ENCODE assay signal across 8 mouse cellular contexts in the genomic region with DNA sequence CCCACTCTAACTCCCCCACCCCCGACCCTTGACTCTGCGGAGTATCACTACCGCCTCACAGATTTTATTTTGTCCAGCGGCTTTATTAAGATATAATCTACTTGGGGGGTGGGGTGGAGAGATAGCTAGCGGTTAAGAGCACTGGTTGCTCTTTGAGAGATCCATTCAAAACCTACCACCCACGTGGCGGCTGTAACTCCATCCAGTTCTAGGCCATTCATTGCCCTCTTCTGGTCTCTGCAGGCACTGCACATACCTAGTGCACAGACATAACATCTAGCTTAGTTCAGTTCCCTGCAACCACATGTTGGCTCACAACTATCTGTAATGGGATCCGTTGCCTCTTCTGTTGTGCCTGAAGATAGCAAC. TPM values are rescaled to one million over a fixed set of nuclear protein-coding genes. Genes with fewer than 3 reads are reported as not detected.
DNase-seq lines count a peak whose midpoint lies in the region; ATAC-seq lines count a peak whose summit lies in the region.

No protein-coding gene starts in this region.

- H3K27ac ChIP-seq in ES-E14 (ENCODE audit: insufficient read depth, low read depth, low read length, poor library complexity, severe bottlenecking): peak overlapping the region; percentile 88
- no peak overlapping the region for H3K27ac ChIP-seq in embryonic facial prominence, embryonic 14.5 days (replicated peaks; ENCODE audit: low read depth, low read length)
- no peak overlapping the region for H3K27ac ChIP-seq in heart, embryonic 12.5 days (ENCODE audit: poor library complexity, severe bottlenecking)
- H3K27ac ChIP-seq in kidney, embryonic 14.5 days (ENCODE audit: low read depth, low read length): no peak overlapping the region
- no peak overlapping the region for H3K27ac ChIP-seq in liver, embryonic 16.5 days (ENCODE audit: low read length)
- H3K27ac ChIP-seq in neural tube, embryonic 12.5 days: no peak overlapping the region

- DNase-seq in ES-E14 (ENCODE audit: low read depth, low spot score): peak; percentile 86
- peak; percentile 36 for DNase-seq in adrenal gland, adult 8-10 months
- peak; percentile 85 for DNase-seq in embryonic facial prominence, embryonic 14.5 days (ENCODE audit: low spot score)
- DNase-seq in yolk sac, embryonic 10.5 days (ENCODE audit: low spot score): peak; percentile 69

- WGBS in embryonic facial prominence, embryonic 14.5 days: 8% methylated on average over 8 of the region's 8 CpGs
- WGBS in heart, embryonic 12.5 days: 5% methylated on average over 8 of the region's 8 CpGs
- 5% methylated on average over 8 of the region's 8 CpGs for WGBS in kidney, embryonic 14.5 days
- 6% methylated on average over 8 of the region's 8 CpGs for WGBS in liver, embryonic 16.5 days (ENCODE audit: insufficient replicate concordance)
- whole genome bisulfite sequencing in neural tube, embryonic 12.5 days: 5% methylated on average over 8 of the region's 8 CpGs

- H3K4me1 ChIP-seq in ES-E14 (ENCODE audit: control insufficient read depth in 2 of 2, insufficient read depth in 2 of 2, low read length in 2 of 2, poor library complexity in 1 of 2): peaks cover 2 to 7% of the 10 kb centered on the region in 2 experiments; a peak in 1 of 4 replicates
- H3K4me1 ChIP-seq in embryonic facial prominence, embryonic 14.5 days (ENCODE audit: control insufficient read depth, insufficient read depth, low read length): peaks cover 2% of the 10 kb centered on the region; the same call in 1 of the 2 replicates
- 0 out of 2 replicates have a peak, but pooled peaks cover 8% of the 10 kb centered on the region for H3K4me1 ChIP-seq in heart, embryonic 12.5 days (replicated peaks)
- H3K4me1 ChIP-seq in kidney, embryonic 14.5 days (ENCODE audit: control insufficient read depth, insufficient read depth, low read length): peaks cover 8% of the 10 kb centered on the region
- no peaks in the 10 kb centered on the region for H3K4me1 ChIP-seq in liver, embryonic 16.5 days (ENCODE audit: control insufficient read depth, low read depth, low read length)
- H3K4me1 ChIP-seq in neural tube, embryonic 12.5 days: no peaks in the 10 kb centered on the region

- H3K36me3 ChIP-seq in ES-E14 (ENCODE audit: control insufficient read depth, insufficient read depth, low read length, poor library complexity, severe bottlenecking): peaks cover under 1% of the 10 kb centered on the region; the same call in 1 of the 2 replicates
- H3K36me3 ChIP-seq in embryonic facial prominence, embryonic 14.5 days (ENCODE audit: control insufficient read depth, insufficient read depth, low read length): peaks cover 22% of the 10 kb centered on the region
- H3K36me3 ChIP-seq in heart, embryonic 12.5 days: peaks cover 9% of the 10 kb centered on the region
- peaks cover 9% of the 10 kb centered on the region; the same call in 1 of the 2 replicates for H3K36me3 ChIP-seq in kidney, embryonic 14.5 days (ENCODE audit: control insufficient read depth, insufficient read depth, low read length)
- H3K36me3 ChIP-seq in liver, embryonic 16.5 days (ENCODE audit: control insufficient read depth, insufficient read depth): no peaks in the 10 kb centered on the region
- H3K36me3 ChIP-seq in neural tube, embryonic 12.5 days: peaks cover 17% of the 10 kb centered on the region

- in situ Hi-C loops in ES-E14 (cut with MboI; ENCODE audit: low sequenced_read_pairs in 2 of 2, unreplicated experiment in 2 of 2): loop anchor here in 1 of 2 experiments (25.0 kb wide), 1 partner anchor 402 kb away; a partner anchor contains a TSS

- H3K4me2 ChIP-seq in embryonic facial prominence, embryonic 14.5 days (ENCODE audit: low read depth, low read length): peak overlapping the region; percentile 39
- H3K4me2 ChIP-seq in heart, embryonic 12.5 days: peak overlapping the region; percentile 17
- peak overlapping the region; percentile 28 for H3K4me2 ChIP-seq in kidney, embryonic 14.5 days (replicated peaks; ENCODE audit: low read depth, low read length)
- H3K4me2 ChIP-seq in liver, embryonic 16.5 days (ENCODE audit: low read depth, low read length): no peak overlapping the region
- peak overlapping the region; percentile 35 for H3K4me2 ChIP-seq in neural tube, embryonic 12.5 days (replicated peaks)

- ATAC-seq in embryonic facial prominence, embryonic 14.5 days (ENCODE audit: low read depth): peak; percentile 84
- 0 out of 2 replicates have a peak, but pooled peaks have one; percentile 43 for ATAC-seq in heart, embryonic 12.5 days (ENCODE audit: insufficient number of reproducible peaks, low FRiP score)
- peak; percentile 84 for ATAC-seq in kidney, embryonic 14.5 days (ENCODE audit: low FRiP score, low TSS enrichment)
- peak; percentile 19; the same call in 1 of the 2 replicates for ATAC-seq in liver, embryonic 16.5 days (ENCODE audit: low read depth)
- ATAC-seq in neural tube, embryonic 12.5 days (ENCODE audit: low FRiP score, low read depth): peak; percentile 80

- no peaks in the 10 kb centered on the region for H3K9me3 ChIP-seq in ES-E14 (ENCODE audit: control insufficient read depth, insufficient read depth, low read depth, low read length)
- no peaks in the 10 kb centered on the region for H3K9me3 ChIP-seq in embryonic facial prominence, embryonic 14.5 days (ENCODE audit: control insufficient read depth, low read length)
- no peaks in the 10 kb centered on the region for H3K9me3 ChIP-seq in heart, embryonic 12.5 days (replicated peaks)
- H3K9me3 ChIP-seq in kidney, embryonic 14.5 days (ENCODE audit: control insufficient read depth, low read length): no peaks in the 10 kb centered on the region
- H3K9me3 ChIP-seq in liver, embryonic 16.5 days (replicated peaks; ENCODE audit: control insufficient read depth, low read length): no peaks in the 10 kb centered on the region
- H3K9me3 ChIP-seq in neural tube, embryonic 12.5 days: no peaks in the 10 kb centered on the region

- peak overlapping the region; percentile 54 to 72 for H3K4me3 ChIP-seq in ES-E14 (ENCODE audit: insufficient read depth in 1 of 2, low read depth in 1 of 2, low read length in 2 of 2, poor library complexity in 1 of 2, severe bottlenecking in 1 of 2)
- peak overlapping the region; percentile 13; the same call in 1 of the 2 replicates for H3K4me3 ChIP-seq in embryonic facial prominence, embryonic 14.5 days (ENCODE audit: low read depth, low read length)
- H3K4me3 ChIP-seq in heart, embryonic 12.5 days: no peak overlapping the region
- H3K4me3 ChIP-seq in kidney, embryonic 14.5 days (ENCODE audit: low read length): no peak overlapping the region
- H3K4me3 ChIP-seq in liver, embryonic 16.5 days (ENCODE audit: low read depth, low read length): no peak overlapping the region
- H3K4me3 ChIP-seq in neural tube, embryonic 12.5 days: no peak overlapping the region

- H3K9ac ChIP-seq in ES-E14 (ENCODE audit: insufficient read depth, low read depth, low read length, poor library complexity, severe bottlenecking): peak overlapping the region; percentile 72
- H3K9ac ChIP-seq in embryonic facial prominence, embryonic 14.5 days (ENCODE audit: low read depth, low read length): no peak overlapping the region
- H3K9ac ChIP-seq in heart, embryonic 12.5 days: no peak overlapping the region
- H3K9ac ChIP-seq in kidney, embryonic 14.5 days (ENCODE audit: low read depth, low read length): no peak overlapping the region
- no peak overlapping the region for H3K9ac ChIP-seq in liver, embryonic 16.5 days (ENCODE audit: low read depth, low read length)
- H3K9ac ChIP-seq in neural tube, embryonic 12.5 days: no peak overlapping the region

- H3K27me3 ChIP-seq in embryonic facial prominence, embryonic 14.5 days (replicated peaks; ENCODE audit: control insufficient read depth, insufficient read depth, low read length): no peaks in the 10 kb centered on the region
- peaks cover 18% of the 10 kb centered on the region for H3K27me3 ChIP-seq in heart, embryonic 12.5 days (replicated peaks)
- H3K27me3 ChIP-seq in kidney, embryonic 14.5 days (ENCODE audit: control insufficient read depth, insufficient read depth, low read length): no peaks in the 10 kb centered on the region
- peaks cover 3% of the 10 kb centered on the region; the same call in 1 of the 2 replicates for H3K27me3 ChIP-seq in liver, embryonic 16.5 days (ENCODE audit: control insufficient read depth, insufficient read depth, low read depth, low read length)
- H3K27me3 ChIP-seq in neural tube, embryonic 12.5 days (replicated peaks): peaks cover 9% of the 10 kb centered on the region; the same call in 1 of the 2 replicates

RNA-seq across cellular contexts. Expression of a gene that starts 27.4 kb away (rescaled TPM):
- total RNA-seq in ES-E14 (2012; rRNA removed): 11.9 and 14.1 TPM in 2 replicates
- 10 to 100 TPM in 3 of 4 experiments, 1 to 10 TPM in 1; 8.9 to 16.2 (median 14.1) TPM for total RNA-seq in adrenal gland, adult 8-10 months (2022)
- 25.1 and 28.4 TPM in 2 replicates for polyA plus RNA-seq in embryonic facial prominence, embryonic 14.5 days (2014; fragmentation: Nextera tagmentation; extraction: Ambion mirVana)
- 11.1 and 11.6 TPM in 2 replicates for polyA plus RNA-seq in heart, embryonic 12.5 days (2016; fragmentation: Nextera tagmentation; extraction: Ambion mirVana)
- polyA plus RNA-seq in kidney, embryonic 14.5 days (2014; fragmentation: Nextera tagmentation; extraction: Ambion mirVana): 9.1 and 10.8 TPM in 2 replicates
- 1.2 and 1.9 TPM in 2 replicates for polyA plus RNA-seq in liver, embryonic 16.5 days (2015; fragmentation: Nextera tagmentation; extraction: Ambion mirVana)
- polyA plus RNA-seq in neural tube, embryonic 12.5 days (2016; fragmentation: Nextera tagmentation; extraction: Ambion mirVana): 62.3 and 67.8 TPM in 2 replicates

RNA-seq across cellular contexts. Expression of a gene that starts 51.8 kb away (rescaled TPM):
- total RNA-seq in ES-E14 (2012; rRNA removed): 65.8 and 114 TPM in 2 replicates
- total RNA-seq in adrenal gland, adult 8-10 months (2022): 100 to 1,000 TPM in 3 of 4 experiments, 10 to 100 TPM in 1; 90.9 to 117 (median 108) TPM
- 74.2 and 74.8 TPM in 2 replicates for polyA plus RNA-seq in embryonic facial prominence, embryonic 14.5 days (2014; fragmentation: Nextera tagmentation; extraction: Ambion mirVana)
- 53.9 and 57.1 TPM in 2 replicates for polyA plus RNA-seq in heart, embryonic 12.5 days (2016; fragmentation: Nextera tagmentation; extraction: Ambion mirVana)
- 23.4 and 26.0 TPM in 2 replicates for polyA plus RNA-seq in kidney, embryonic 14.5 days (2014; fragmentation: Nextera tagmentation; extraction: Ambion mirVana)
- polyA plus RNA-seq in liver, embryonic 16.5 days (2015; fragmentation: Nextera tagmentation; extraction: Ambion mirVana): 5.2 and 7.6 TPM in 2 replicates
- polyA plus RNA-seq in neural tube, embryonic 12.5 days (2016; fragmentation: Nextera tagmentation; extraction: Ambion mirVana): 6.1 and 9.9 TPM in 2 replicates

RNA-seq across cellular contexts. Expression of a gene that starts 52.9 kb away (rescaled TPM):
- 12.8 and 18.3 TPM in 2 replicates for total RNA-seq in ES-E14 (2012; rRNA removed)
- 10 to 100 TPM; 42.5 to 85.7 (median 61.0) TPM for total RNA-seq in adrenal gland, adult 8-10 months (2022)
- 16.8 and 18.2 TPM in 2 replicates for polyA plus RNA-seq in embryonic facial prominence, embryonic 14.5 days (2014; fragmentation: Nextera tagmentation; extraction: Ambion mirVana)
- polyA plus RNA-seq in heart, embryonic 12.5 days (2016; fragmentation: Nextera tagmentation; extraction: Ambion mirVana): 11.4 and 11.5 TPM in 2 replicates
- 15.9 and 17.1 TPM in 2 replicates for polyA plus RNA-seq in kidney, embryonic 14.5 days (2014; fragmentation: Nextera tagmentation; extraction: Ambion mirVana)
- polyA plus RNA-seq in liver, embryonic 16.5 days (2015; fragmentation: Nextera tagmentation; extraction: Ambion mirVana): 26.6 and 32.3 TPM in 2 replicates
- polyA plus RNA-seq in neural tube, embryonic 12.5 days (2016; fragmentation: Nextera tagmentation; extraction: Ambion mirVana): 19.5 and 20.5 TPM in 2 replicates

RNA-seq across cellular contexts. Expression of a gene that starts 57.2 kb away (rescaled TPM):
- total RNA-seq in ES-E14 (2012; rRNA removed): 10.5 and 12.6 TPM in 2 replicates
- total RNA-seq in adrenal gland, adult 8-10 months (2022): 10 to 100 TPM; 15.5 to 17.2 (median 16.2) TPM
- 8.1 and 8.7 TPM in 2 replicates for polyA plus RNA-seq in embryonic facial prominence, embryonic 14.5 days (2014; fragmentation: Nextera tagmentation; extraction: Ambion mirVana)
- 3.1 and 3.4 TPM in 2 replicates for polyA plus RNA-seq in heart, embryonic 12.5 days (2016; fragmentation: Nextera tagmentation; extraction: Ambion mirVana)
- polyA plus RNA-seq in kidney, embryonic 14.5 days (2014; fragmentation: Nextera tagmentation; extraction: Ambion mirVana): 4.2 and 5.2 TPM in 2 replicates
- polyA plus RNA-seq in liver, embryonic 16.5 days (2015; fragmentation: Nextera tagmentation; extraction: Ambion mirVana): 1.6 and 2.0 TPM in 2 replicates
- 8.2 and 10.4 TPM in 2 replicates for polyA plus RNA-seq in neural tube, embryonic 12.5 days (2016; fragmentation: Nextera tagmentation; extraction: Ambion mirVana)

Comparison
In these comparisons a context has a peak if more than half of its experiments do, and no peak if none do; other contexts are left out.
1. DNase-seq: peak in every context shown above with its lines; median percentile 86 in ES-E14; 85 in embryonic facial prominence, embryonic 14.5 days; 69 in yolk sac, embryonic 10.5 days; 36 in adrenal gland, adult 8-10 months.
2. H3K4me3 ChIP-seq: peak in ES-E14 (2 of 2) and embryonic facial prominence, embryonic 14.5 days (single experiment); none in heart, embryonic 12.5 days (single experiment), kidney, embryonic 14.5 days (single experiment), liver, embryonic 16.5 days (single experiment) and neural tube, embryonic 12.5 days (single experiment).
3. ATAC-seq: peak in every context shown above with its lines; median percentile 84 in embryonic facial prominence, embryonic 14.5 days; 84 in kidney, embryonic 14.5 days; 80 in neural tube, embryonic 12.5 days; 43 in heart, embryonic 12.5 days; 19 in liver, embryonic 16.5 days.